Mouse (Mus musculus): ENCODE measurements around the gene Snx18.

- TF ChIP-seq CTCF (IDR thresholded peaks at IDR 0.05; ENCODE audit: insufficient read depth, low read depth, low read length) (no peak), POLR2A (IDR thresholded peaks at IDR 0.05; ENCODE audit: insufficient read depth, low read depth, low read length) (no peak)
Observed at GRCm38 (mm10) chr13:113613882-113614281, 4.5 kb downstream of the Snx18 start.

Measured in olfactory bulb, adult 2 months (tissue).